Mouse (Mus musculus) midbrain, embryonic 14.5 days (tissue): ENCODE measurements around the gene Mcm6. TPM values are rescaled to one million over a fixed set of nuclear protein-coding genes. Genes with fewer than 3 reads are reported as not detected.

ENCODE experiments used
- ATAC-seq: fragments of 200-750 bp; cut with Nextera tagmentation; 2 replicates; pipeline ENCODE4 v1.8.0; 2017; ENCODE audit warnings: moderate number of reproducible peaks, moderate library complexity; ENCODE audit not compliant: low FRiP score, low TSS enrichment
- DNase-seq: peaks from one replicate; pipeline ENCODE4 v3.0.0-alpha.2; 2015
- H3K27ac ChIP-seq: fragments of 300-500 bp; sonication (generic); replicated peaks from 2 replicates; pipeline ENCODE4 v1.5.1; 2014; ENCODE audit warnings: mild to moderate bottlenecking, low read depth, low read length, moderate library complexity
- H3K27me3 ChIP-seq: fragments of 300-500 bp; sonication (generic); 2 replicates; pipeline ENCODE4 v1.6.1; 2014; ENCODE audit warnings: low read length, control low read depth, mixed read lengths; ENCODE audit not compliant: control insufficient read depth, insufficient read depth
- H3K36me3 ChIP-seq: fragments of 300-500 bp; sonication (generic); 2 replicates; pipeline ENCODE4 v1.6.1; 2014; ENCODE audit warnings: low read length, control low read depth; ENCODE audit not compliant: control insufficient read depth, insufficient read depth
- H3K4me1 ChIP-seq: fragments of 300-500 bp; sonication (generic); 2 replicates; pipeline ENCODE4 v1.6.1; 2014; ENCODE audit warnings: mild to moderate bottlenecking, antibody characterized with exemption, low read length, control low read depth; ENCODE audit not compliant: control insufficient read depth, insufficient read depth
- H3K4me2 ChIP-seq: fragments of 300-500 bp; sonication (generic); 2 replicates; pipeline ENCODE4 v1.6.1; 2014; ENCODE audit warnings: mild to moderate bottlenecking, low read length, moderate library complexity
- H3K4me3 ChIP-seq: fragments of 300-500 bp; sonication (generic); replicated peaks from 2 replicates; pipeline ENCODE4 v1.5.1; 2014; ENCODE audit warnings: low read depth, low read length
- H3K9ac ChIP-seq: fragments of 300-500 bp; sonication (generic); replicated peaks from 2 replicates; pipeline ENCODE4 v1.6.1; 2014; ENCODE audit warnings: mild to moderate bottlenecking, low read length, moderate library complexity
- H3K9me3 ChIP-seq: fragments of 300-500 bp; sonication (generic); 2 replicates; pipeline ENCODE4 v1.6.1; 2016; ENCODE audit warnings: low read length, control low read depth, mixed read lengths; ENCODE audit not compliant: control insufficient read depth
- WGBS: fragments of 180-500 bp; shearing (Covaris S2); extraction: QIAGEN DNeasy Blood & Tissue Kit; methylation state at CpG from one replicate; pipeline ENCODE4 v1.1.7; 2014; 5-methylcytosine and 5-hydroxymethylcytosine counted together
- polyA plus RNA-seq: library from polyadenylated mRNA; unstranded; fragments of >200 nt; fragmentation: Nextera tagmentation; extraction: Ambion mirVana; gene quantifications from 2 replicates; pipeline ENCODE4 v1.2.1, GENCODE M21; 2014

Mcm6 gene
- polyA plus RNA-seq, 1 experiment from 2014 or later: 77.8 TPM

DNA sequence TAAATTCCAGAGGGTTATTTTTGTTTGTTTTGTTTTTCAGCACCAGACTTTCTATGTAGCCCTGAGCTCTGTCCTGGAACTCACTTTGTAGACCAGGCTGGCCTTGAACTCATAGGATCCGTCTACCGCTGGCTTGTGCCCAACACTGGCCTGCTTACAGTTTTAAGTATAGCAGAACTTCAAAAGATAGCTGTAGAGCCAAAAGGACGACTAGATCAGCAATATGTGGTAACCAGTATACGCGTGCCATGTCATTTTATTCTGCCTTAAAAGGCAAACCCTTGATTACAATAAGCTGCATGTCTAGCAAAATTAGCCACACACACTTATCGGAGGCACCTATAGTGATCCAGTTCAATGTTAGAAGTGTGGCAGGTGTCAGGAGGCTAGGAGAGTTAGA, 1.2 kb downstream of the Mcm6 start:
- peak overlapping the region; percentile 81 for H3K4me2 ChIP-seq
- no peak overlapping the region for H3K27ac ChIP-seq
- DNase-seq (no peak), ATAC-seq (no peak)
- peaks cover 20% of the 10 kb centered on the region for H3K36me3 ChIP-seq
- H3K4me1 ChIP-seq: peaks cover 6% of the 10 kb centered on the region; the same call in 1 of the 2 replicates
- peak overlapping the region; percentile 78 for H3K4me3 ChIP-seq
- H3K9me3 ChIP-seq: no peaks in the 10 kb centered on the region
- no peak overlapping the region for H3K9ac ChIP-seq
- H3K27me3 ChIP-seq: no peaks in the 10 kb centered on the region
- WGBS: 56% methylated on average over 6 of the region's 6 CpGs

DNA sequence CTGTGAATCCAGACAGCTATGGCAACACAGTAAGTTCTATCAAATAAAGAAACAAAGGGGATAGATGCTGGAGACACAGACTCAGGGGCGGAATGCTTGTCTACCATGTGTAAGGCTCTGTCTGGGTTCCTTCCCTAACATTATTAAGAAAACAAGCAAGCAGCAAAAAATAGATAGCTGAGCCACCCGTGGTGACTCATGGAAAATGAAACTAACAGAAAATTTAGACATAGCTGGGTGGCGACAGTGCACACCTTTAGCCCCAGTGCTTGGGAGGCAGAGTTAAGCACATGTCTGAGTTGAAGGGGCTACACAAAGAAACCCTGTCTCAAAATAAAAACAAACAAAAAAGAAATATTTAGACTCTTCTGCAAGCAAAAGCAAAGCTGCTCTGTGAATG, 2.0 kb downstream of the Mcm6 start:
- H3K36me3 ChIP-seq: peaks cover 18% of the 10 kb centered on the region
- H3K4me1 ChIP-seq: peaks cover 6% of the 10 kb centered on the region; the same call in 1 of the 2 replicates
- H3K9ac ChIP-seq: no peak overlapping the region
- 60% methylated on average over 3 of the region's 3 CpGs for WGBS
- peak overlapping the region; percentile 81; the same call in 1 of the 2 replicates for H3K4me2 ChIP-seq
- DNase-seq (no peak), ATAC-seq (no peak)
- H3K27me3 ChIP-seq: no peaks in the 10 kb centered on the region
- no peaks in the 10 kb centered on the region for H3K9me3 ChIP-seq
- H3K4me3 ChIP-seq: no peak overlapping the region
- H3K27ac ChIP-seq: no peak overlapping the region

DNA sequence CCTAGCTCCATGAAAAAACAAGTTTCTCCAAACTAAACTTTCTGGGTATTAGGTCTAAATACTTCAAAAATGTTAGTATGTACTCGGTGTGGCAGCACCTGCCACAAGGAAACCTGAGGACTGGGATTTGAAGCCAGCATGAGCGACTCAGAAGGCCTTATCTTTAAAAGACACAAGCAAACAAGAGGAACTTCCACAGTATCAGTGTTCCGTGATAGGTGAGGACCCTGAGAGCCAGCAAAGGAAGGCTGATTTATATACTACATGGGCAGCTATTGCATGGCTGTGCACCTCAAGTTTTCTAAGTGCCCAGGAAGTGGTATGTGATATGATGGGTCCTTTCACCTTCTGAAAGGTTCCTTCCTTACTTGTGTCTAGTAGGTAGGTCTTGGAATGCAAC, 6.4 kb downstream of the Mcm6 start:
- Histone ChIP-seq H3K27ac (no peak overlapping the region), H3K9ac (no peak overlapping the region), H3K36me3 (peaks cover 24% of the 10 kb centered on the region), H3K27me3 (no peaks in the 10 kb centered on the region), H3K4me3 (no peak overlapping the region), H3K9me3 (no peaks in the 10 kb centered on the region), H3K4me2 (no peak overlapping the region), H3K4me1 (0 out of 2 replicates have a peak, but pooled peaks cover 2% of the 10 kb centered on the region)
- DNase-seq: no peak
- 96% methylated on average over 3 of the region's 3 CpGs for WGBS
- no peak for ATAC-seq

DNA sequence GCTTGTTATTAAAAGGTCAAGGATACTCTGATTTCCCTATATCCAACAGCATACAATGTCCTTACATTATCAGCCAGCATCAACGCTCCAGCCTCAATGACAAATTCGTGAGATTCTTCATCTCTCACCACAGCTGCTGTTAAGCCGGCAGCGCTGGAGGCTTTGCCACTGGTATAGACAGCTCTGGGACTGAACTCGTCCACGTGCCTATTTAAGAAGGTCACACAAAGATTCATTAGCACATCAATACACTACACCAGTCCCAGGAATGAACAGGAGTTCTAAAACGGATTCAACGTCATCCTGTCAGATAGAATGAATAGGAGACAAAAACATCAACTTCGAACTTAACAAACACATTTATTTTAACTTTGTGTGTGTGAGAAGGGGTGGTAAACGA, 15.2 kb downstream of the Mcm6 start:
- peak; percentile 31 for DNase-seq
- no peak overlapping the region for H3K27ac ChIP-seq
- no peaks in the 10 kb centered on the region for H3K27me3 ChIP-seq
- H3K4me2 ChIP-seq: no peak overlapping the region
- H3K4me1 ChIP-seq: no peaks in the 10 kb centered on the region
- H3K9ac ChIP-seq: no peak overlapping the region
- 9% methylated on average over 10 of the region's 10 CpGs for WGBS
- peaks cover 50% of the 10 kb centered on the region for H3K36me3 ChIP-seq
- no peak for ATAC-seq
- H3K9me3 ChIP-seq: no peaks in the 10 kb centered on the region
- H3K4me3 ChIP-seq: no peak overlapping the region

DNA sequence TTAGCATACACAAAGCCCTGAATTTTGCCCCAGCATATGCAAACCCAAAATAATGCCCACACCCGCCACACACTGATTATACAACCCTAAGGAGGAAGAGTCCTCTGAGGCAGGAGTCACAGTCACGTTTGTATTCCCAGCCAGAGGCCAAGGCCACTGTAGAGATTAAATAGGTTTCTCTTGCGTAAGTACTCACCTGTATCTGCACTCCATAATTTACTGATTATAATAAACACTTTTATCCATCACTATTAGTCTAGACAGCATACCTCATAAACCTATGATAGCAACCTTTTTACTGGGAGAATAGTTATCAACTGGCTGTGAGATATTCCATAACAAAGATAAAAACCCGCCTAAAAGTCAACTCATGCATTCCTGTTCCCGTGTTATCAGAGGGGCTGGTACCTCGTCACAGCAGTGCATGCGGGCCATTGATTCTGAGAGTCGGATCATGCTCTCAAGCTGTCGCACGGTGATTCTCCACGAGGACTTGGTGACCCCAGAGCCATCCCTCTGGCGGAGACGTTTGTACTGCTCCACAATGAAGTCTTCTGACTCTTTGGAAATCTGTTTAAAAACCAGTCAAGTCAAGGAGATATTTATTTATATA, 21.6 kb downstream of the Mcm6 start:
- Histone ChIP-seq H3K4me1 (no peaks in the 10 kb centered on the region), H3K36me3 (peaks cover 55% of the 10 kb centered on the region), H3K4me2 (no peak overlapping the region), H3K27ac (no peak overlapping the region), H3K4me3 (no peak overlapping the region), H3K9me3 (no peaks in the 10 kb centered on the region), H3K27me3 (no peaks in the 10 kb centered on the region), H3K9ac (no peak overlapping the region)
- DNase-seq: no peak
- WGBS: 93% methylated on average over 13 of the region's 13 CpGs
- ATAC-seq: no peak

DNA sequence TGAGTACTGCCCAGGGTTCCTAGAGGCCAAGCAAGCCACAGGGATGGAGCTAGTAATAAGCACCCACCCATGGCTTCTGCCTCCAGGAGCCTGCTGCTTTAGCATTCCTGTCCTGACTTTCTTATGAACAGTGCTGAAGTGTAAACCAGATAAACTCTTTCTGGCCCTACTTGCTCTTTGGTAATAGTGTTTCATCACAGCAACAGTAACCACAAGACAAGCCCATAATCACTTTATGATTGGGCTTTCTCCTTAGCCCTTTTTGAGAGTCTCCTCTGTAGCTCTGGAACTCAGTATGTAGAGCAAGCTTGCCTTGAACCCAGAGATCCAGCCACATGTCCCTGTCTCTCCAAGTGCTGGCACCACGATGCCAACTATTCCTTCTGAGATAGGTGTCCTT, 29.2 kb downstream of the Mcm6 start:
- H3K4me1 ChIP-seq: no peaks in the 10 kb centered on the region
- ATAC-seq (no peak), DNase-seq (no peak)
- no peak overlapping the region for H3K27ac ChIP-seq
- no peaks in the 10 kb centered on the region for H3K9me3 ChIP-seq
- H3K4me3 ChIP-seq: no peak overlapping the region
- H3K36me3 ChIP-seq: peaks cover 29% of the 10 kb centered on the region
- WGBS: 98% methylated on average over 1 of the region's 1 CpGs
- H3K9ac ChIP-seq: no peak overlapping the region
- H3K4me2 ChIP-seq: no peak overlapping the region
- H3K27me3 ChIP-seq: no peaks in the 10 kb centered on the region

DNA sequence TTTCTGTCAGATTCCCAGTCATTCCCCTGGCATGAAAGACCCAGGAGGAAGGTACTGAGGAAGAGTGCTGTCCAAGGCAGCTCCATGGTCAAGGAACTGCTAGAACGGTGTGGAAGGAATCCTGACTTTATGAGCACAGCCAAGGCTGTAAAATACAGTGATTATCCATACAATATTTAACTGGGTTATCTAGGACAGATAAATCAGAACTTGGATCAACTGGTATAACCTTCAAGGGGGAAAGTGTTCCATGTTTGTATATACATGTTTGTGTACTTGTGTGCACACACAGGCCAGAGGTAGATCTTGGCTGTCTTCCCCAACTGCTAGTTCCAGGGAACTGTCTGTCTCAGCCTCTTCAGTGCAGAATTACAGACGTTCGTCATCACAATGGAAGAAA, 31.2 kb downstream of the Mcm6 start, which contains the start of gene Lct:
Lct (minus strand) TSS at position 101 of the 400 bp plus-strand sequence.
- no peaks in the 10 kb centered on the region for H3K4me1 ChIP-seq
- DNase-seq (no peak), ATAC-seq (no peak)
- no peak within 1 kb of the TSS for H3K4me3 ChIP-seq
- H3K4me2 ChIP-seq: no peak within 1 kb of the TSS
- WGBS: 89% methylated on average over 3 of the region's 3 CpGs
- no peak within 1 kb of the TSS for H3K27ac ChIP-seq
- H3K27me3 ChIP-seq: no peaks in the 10 kb centered on the region
- peaks cover 13% of the 10 kb centered on the region for H3K36me3 ChIP-seq
- no peaks in the 10 kb centered on the region for H3K9me3 ChIP-seq
- H3K9ac ChIP-seq: no peak within 1 kb of the TSS

DNA sequence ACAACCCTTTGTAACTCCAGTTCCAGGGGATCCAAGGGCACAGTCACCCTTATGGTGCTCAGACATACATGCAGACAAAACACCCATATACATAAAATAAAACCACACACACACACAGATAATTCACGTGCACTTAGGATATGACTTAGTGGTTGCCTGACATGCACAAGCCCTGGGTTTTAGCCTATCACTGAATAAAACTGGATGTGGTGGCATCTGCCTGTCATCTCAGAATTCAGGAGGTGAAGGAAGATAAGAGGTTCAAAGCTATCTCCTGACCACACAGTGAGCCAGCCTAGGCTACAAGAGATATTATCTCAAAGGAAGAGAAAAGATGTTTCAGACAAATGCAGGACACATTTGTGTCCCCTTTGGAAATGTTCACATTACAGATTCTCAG, 32.3 kb downstream of the Mcm6 start:
- peaks cover 3% of the 10 kb centered on the region; the same call in 1 of the 2 replicates for H3K36me3 ChIP-seq
- H3K4me3 ChIP-seq: no peak overlapping the region
- H3K9ac ChIP-seq: no peak overlapping the region
- no peak overlapping the region for H3K4me2 ChIP-seq
- ATAC-seq (no peak), DNase-seq (no peak)
- WGBS: 94% methylated on average over 1 of the region's 1 CpGs
- H3K27me3 ChIP-seq: no peaks in the 10 kb centered on the region
- H3K4me1 ChIP-seq: no peaks in the 10 kb centered on the region
- no peak overlapping the region for H3K27ac ChIP-seq
- H3K9me3 ChIP-seq: no peaks in the 10 kb centered on the region

DNA sequence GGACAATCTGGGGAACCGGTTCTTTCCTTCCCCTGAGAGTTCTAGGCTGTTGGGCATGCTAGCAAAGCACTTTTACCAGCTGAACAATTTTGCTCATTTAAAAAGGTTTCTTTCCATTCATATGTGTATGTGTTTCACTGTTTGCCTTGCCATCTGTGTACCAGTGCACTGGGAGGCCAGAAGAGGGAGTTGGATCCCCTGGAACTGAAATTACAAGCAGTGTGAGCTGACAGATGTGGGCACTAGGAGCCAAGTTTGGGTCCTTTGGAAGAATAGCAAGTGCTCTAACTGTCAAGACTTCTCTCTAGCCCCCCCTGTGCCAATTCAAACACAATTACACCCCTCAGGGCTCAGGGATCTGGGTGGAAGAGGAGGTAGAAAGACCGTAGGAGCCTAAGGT, 34.7 kb downstream of the Mcm6 start:
- 77% methylated on average over 2 of the region's 2 CpGs for whole genome bisulfite sequencing
- Histone ChIP-seq H3K36me3 (no peaks in the 10 kb centered on the region), H3K27ac (no peak overlapping the region), H3K4me3 (no peak overlapping the region), H3K9me3 (no peaks in the 10 kb centered on the region), H3K27me3 (no peaks in the 10 kb centered on the region), H3K4me2 (no peak overlapping the region), H3K4me1 (no peaks in the 10 kb centered on the region), H3K9ac (no peak overlapping the region)
- ATAC-seq (no peak), DNase-seq (no peak)
